Mouse (Mus musculus) left cerebral cortex, postnatal 36 days (tissue): ENCODE measurements around the gene Smad3. TPM values are rescaled to one million over a fixed set of nuclear protein-coding genes. Genes with fewer than 3 reads are reported as not detected.
A peak's percentile ranks its signal among the peaks of the same experiment; 100 is the strongest.

Experiments
- DNase-seq, 2 experiments: peaks; one replicate each; pipeline ENCODE4 v3.0.0; 2021 to 2022; ENCODE audit warnings: low spot score in 2 of 2, mixed read lengths in 1 of 2
- intact Hi-C: fragments of 180-260 bp; cut with DNase I; formaldehyde crosslinking; loops from one replicate; pipeline ENCODE4 v1.15.1; 2025
- total RNA-seq, 2 experiments: library from RNA; stranded (reverse); gene quantifications; 2 replicates each; pipeline ENCODE4 v1.2.3; 2021

Smad3 gene
- total RNA-seq: 10 to 100 TPM; 45.2 to 71.2 TPM

- DNase-seq: peak; percentile 89 to 92
- intact Hi-C loops: loop anchor here (5.0 to 10.0 kb wide), 3 partner anchors 81 to 623 kb away; no protein-coding TSS in a partner anchor
Measured at GRCm38 (mm10) chr9:63757865-63758440, at the start of gene Smad3. Gene Smad3 (minus strand): TSS chr9:63757994.

GRCm38 (mm10) chr9:63804847-63805246 lies 47.1 kb upstream of the Smad3 start:
- DNase-seq: no peak
- intact Hi-C loops: no loop called here

- DNase-seq: no peak
- intact Hi-C loops: no loop called here
Measured at GRCm38 (mm10) chr9:63803181-63803591, 45.4 kb upstream of the Smad3 start.

- intact Hi-C loops: no loop called here
- peak in 1 of 2 experiments; percentile 44 for DNase-seq
Measured at GRCm38 (mm10) chr9:63802504-63802903, 44.7 kb upstream of the Smad3 start.

- intact Hi-C loops: no loop called here
- no peak for DNase-seq
Measured at GRCm38 (mm10) chr9:63802080-63802479, 44.3 kb upstream of the Smad3 start.

- intact Hi-C loops: no loop called here
- DNase-seq: no peak
Measured at GRCm38 (mm10) chr9:63796429-63796828, 38.6 kb upstream of the Smad3 start.

- intact Hi-C loops: loop anchor here (1.0 kb wide), 1 partner anchor 38 kb away; no protein-coding TSS in a partner anchor
- DNase-seq: peak; percentile 87 to 90
Measured at GRCm38 (mm10) chr9:63793731-63794495, 36.1 kb upstream of the Smad3 start.

GRCm38 (mm10) chr9:63791716-63792115 lies 33.9 kb upstream of the Smad3 start:
- no peak for DNase-seq
- intact Hi-C loops: no loop called here

GRCm38 (mm10) chr9:63791275-63791674 lies 33.5 kb upstream of the Smad3 start:
- intact Hi-C loops: no loop called here
- no peak for DNase-seq

GRCm38 (mm10) chr9:63790222-63790621 lies 32.4 kb upstream of the Smad3 start:
- DNase-seq: no peak
- intact Hi-C loops: no loop called here

GRCm38 (mm10) chr9:63789386-63789785 lies 31.6 kb upstream of the Smad3 start:
- intact Hi-C loops: no loop called here
- no peak for DNase-seq

- intact Hi-C loops: no loop called here
- DNase-seq: no peak
Measured at GRCm38 (mm10) chr9:63787606-63788005, 29.8 kb upstream of the Smad3 start.

- DNase-seq: no peak
- intact Hi-C loops: no loop called here
Measured at GRCm38 (mm10) chr9:63787086-63787485, 29.3 kb upstream of the Smad3 start.

- intact Hi-C loops: no loop called here
- no peak for DNase-seq
Measured at GRCm38 (mm10) chr9:63786026-63786670, 28.4 kb upstream of the Smad3 start.

GRCm38 (mm10) chr9:63785492-63785891 lies 27.7 kb upstream of the Smad3 start:
- intact Hi-C loops: no loop called here
- DNase-seq: no peak

- DNase-seq: no peak
- intact Hi-C loops: loop anchor here (5.0 kb wide), 1 partner anchor 42 kb away; no protein-coding TSS in a partner anchor
Measured at GRCm38 (mm10) chr9:63784597-63784996, 26.8 kb upstream of the Smad3 start.

GRCm38 (mm10) chr9:63782744-63783143 lies 24.9 kb upstream of the Smad3 start:
- intact Hi-C loops: loop anchor here (5.0 kb wide), 1 partner anchor 40 kb away; no protein-coding TSS in a partner anchor
- no peak for DNase-seq

GRCm38 (mm10) chr9:63781714-63782464 lies 24.1 kb upstream of the Smad3 start:
- intact Hi-C loops: loop anchor here (5.0 kb wide), 1 partner anchor 40 kb away; no protein-coding TSS in a partner anchor
- DNase-seq: no peak

- intact Hi-C loops: loop anchor here (5.0 kb wide), 1 partner anchor 38 kb away; no protein-coding TSS in a partner anchor
- DNase-seq: peak; percentile 88 to 91
Measured at GRCm38 (mm10) chr9:63779950-63780887, 22.4 kb upstream of the Smad3 start.
